Mouse (Mus musculus): Measurements from ENCODE around the gene Mei1.

DNA sequence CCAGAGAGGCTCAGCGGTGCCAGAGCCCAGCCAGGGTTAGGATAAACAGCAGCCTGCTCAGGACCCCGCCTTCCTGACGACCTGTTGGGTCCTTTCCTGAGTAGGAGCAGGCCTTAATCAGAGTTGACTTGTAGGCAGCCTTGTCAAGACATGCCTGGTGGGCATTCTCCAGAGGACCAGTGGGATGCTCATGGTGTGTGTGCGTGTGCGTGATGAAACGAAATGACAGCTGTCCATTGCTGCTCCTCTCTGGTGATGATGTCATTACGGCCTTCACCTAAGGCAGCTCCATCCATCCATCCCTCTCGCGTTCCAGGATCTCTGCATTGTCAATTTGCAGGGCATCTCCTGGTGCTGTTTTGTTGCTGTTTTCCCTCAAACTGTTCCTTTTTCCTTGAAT, 89.7 kb downstream of the Mei1 start:
- TF ChIP-seq EP300 (IDR thresholded peaks at IDR 0.05; ENCODE audit: low read depth) (no peak), CTCF (IDR thresholded peaks at IDR 0.05; ENCODE audit: low read depth) (no peak)

All from heart, postnatal 0 days (tissue).